Mouse (Mus musculus) lung, embryonic 15.5 days (tissue): ENCODE results near the gene Ppp4r1. TPM values are rescaled to one million over a fixed set of nuclear protein-coding genes. Genes with fewer than 3 reads are reported as not detected.

ENCODE experiments used
- ATAC-seq: fragments of 200-750 bp; cut with Nextera tagmentation; 2 replicates; pipeline ENCODE4 v1.8.0; 2017; ENCODE audit warnings: moderate number of reproducible peaks, borderline replicate concordance; ENCODE audit not compliant: low FRiP score, low TSS enrichment; ENCODE audit errors: extremely low read depth
- H3K27ac ChIP-seq: fragments of 300-500 bp; sonication (generic); 2 replicates; pipeline ENCODE4 v1.5.1; 2015; ENCODE audit warnings: moderate library complexity, mild to moderate bottlenecking, inconsistent platforms
- H3K27me3 ChIP-seq: fragments of 300-500 bp; sonication (generic); 2 replicates; pipeline ENCODE4 v1.6.1; 2015; ENCODE audit warnings: inconsistent platforms
- H3K36me3 ChIP-seq: fragments of 300-500 bp; sonication (generic); 2 replicates; pipeline ENCODE4 v1.6.1; 2015; ENCODE audit warnings: inconsistent platforms
- H3K4me1 ChIP-seq: fragments of 300-500 bp; sonication (generic); 2 replicates; pipeline ENCODE4 v1.6.1; 2015; ENCODE audit warnings: inconsistent platforms
- H3K4me2 ChIP-seq: fragments of 300-500 bp; sonication (generic); 2 replicates; pipeline ENCODE4 v1.6.1; 2015; ENCODE audit warnings: inconsistent platforms, mild to moderate bottlenecking, moderate library complexity
- H3K4me3 ChIP-seq: fragments of 300-500 bp; sonication (generic); 2 replicates; pipeline ENCODE4 v1.5.1; 2015; ENCODE audit warnings: mild to moderate bottlenecking, inconsistent platforms
- H3K9ac ChIP-seq: fragments of 300-500 bp; sonication (generic); 2 replicates; pipeline ENCODE4 v1.6.1; 2015; ENCODE audit warnings: inconsistent platforms
- H3K9me3 ChIP-seq: fragments of 300-500 bp; sonication (generic); 2 replicates; pipeline ENCODE4 v1.6.1; 2016; ENCODE audit warnings: inconsistent platforms
- WGBS: fragments of 180-500 bp; shearing (Covaris S2); methylation state at CpG from one replicate; pipeline ENCODE4 v1.1.7; 2015; 5-methylcytosine and 5-hydroxymethylcytosine counted together
- polyA plus RNA-seq: library from polyadenylated mRNA; unstranded; fragments of >200 nt; fragmentation: Nextera tagmentation; extraction: Ambion mirVana; gene quantifications from 2 replicates; pipeline ENCODE4 v1.2.1, GENCODE M21; 2015

Gene Ppp4r1
- polyA plus RNA-seq, 1 experiment from 2014 or later = 42.8 TPM

- Histone ChIP-seq H3K9me3 (no peaks in the 10 kb centered on the region), H3K36me3 (peaks cover 68% of the 10 kb centered on the region), H3K4me2 (no peak overlapping the region), H3K9ac (no peak overlapping the region), H3K27ac (no peak overlapping the region), H3K4me1 (no peaks in the 10 kb centered on the region), H3K4me3 (no peak overlapping the region), H3K27me3 (no peaks in the 10 kb centered on the region)
- ATAC-seq = no peak
- 75% methylated on average over 5 of the region's 5 CpGs for WGBS
Observed at GRCm38 (mm10) chr17:65820197-65820596, 37.8 kb downstream of the Ppp4r1 start.

GRCm38 (mm10) chr17:65822423-65822822 is 40.0 kb downstream of the Ppp4r1 start:
- no peak for ATAC-seq
- no peak overlapping the region for H3K4me2 ChIP-seq
- no peaks in the 10 kb centered on the region for H3K27me3 ChIP-seq
- 93% methylated on average over 5 of the region's 5 CpGs for WGBS
- no peaks in the 10 kb centered on the region for H3K4me1 ChIP-seq
- peaks cover 61% of the 10 kb centered on the region for H3K36me3 ChIP-seq
- no peak overlapping the region for H3K9ac ChIP-seq
- H3K27ac ChIP-seq = no peak overlapping the region
- H3K9me3 ChIP-seq = no peaks in the 10 kb centered on the region
- H3K4me3 ChIP-seq = no peak overlapping the region

GRCm38 (mm10) chr17:65824246-65824645 is 41.9 kb downstream of the Ppp4r1 start:
- Histone ChIP-seq H3K36me3 (peaks cover 63% of the 10 kb centered on the region), H3K4me3 (no peak overlapping the region), H3K9me3 (no peaks in the 10 kb centered on the region), H3K9ac (no peak overlapping the region), H3K27me3 (no peaks in the 10 kb centered on the region), H3K4me2 (no peak overlapping the region), H3K4me1 (no peaks in the 10 kb centered on the region), H3K27ac (no peak overlapping the region)
- ATAC-seq = no peak
- WGBS = 90% methylated on average over 10 of the region's 10 CpGs

GRCm38 (mm10) chr17:65826257-65826656 is 43.9 kb downstream of the Ppp4r1 start:
- H3K4me2 ChIP-seq = no peak overlapping the region
- no peak overlapping the region for H3K27ac ChIP-seq
- no peaks in the 10 kb centered on the region for H3K4me1 ChIP-seq
- no peak for ATAC-seq
- peaks cover 69% of the 10 kb centered on the region for H3K36me3 ChIP-seq
- H3K9ac ChIP-seq = no peak overlapping the region
- H3K9me3 ChIP-seq = no peaks in the 10 kb centered on the region
- no peak overlapping the region for H3K4me3 ChIP-seq
- H3K27me3 ChIP-seq = no peaks in the 10 kb centered on the region
- 72% methylated on average over 9 of the region's 9 CpGs for WGBS

- 89% methylated on average over 16 of the region's 16 CpGs for WGBS
- ATAC-seq = no peak
- Histone ChIP-seq H3K36me3 (peaks cover 70% of the 10 kb centered on the region), H3K27me3 (no peaks in the 10 kb centered on the region), H3K9ac (no peak overlapping the region), H3K4me2 (no peak overlapping the region), H3K4me3 (no peak overlapping the region), H3K9me3 (no peaks in the 10 kb centered on the region), H3K4me1 (no peaks in the 10 kb centered on the region), H3K27ac (no peak overlapping the region)
Observed at GRCm38 (mm10) chr17:65827119-65827840, 44.9 kb downstream of the Ppp4r1 start.

- H3K4me3 ChIP-seq = no peak overlapping the region
- no peaks in the 10 kb centered on the region for H3K27me3 ChIP-seq
- 86% methylated on average over 5 of the region's 5 CpGs for WGBS
- ATAC-seq = peak; percentile 29; the same call in 1 of the 2 replicates
- H3K9me3 ChIP-seq = no peaks in the 10 kb centered on the region
- H3K27ac ChIP-seq = no peak overlapping the region
- no peak overlapping the region for H3K4me2 ChIP-seq
- peaks cover 70% of the 10 kb centered on the region for H3K36me3 ChIP-seq
- no peak overlapping the region for H3K9ac ChIP-seq
- H3K4me1 ChIP-seq = no peaks in the 10 kb centered on the region
Observed at GRCm38 (mm10) chr17:65827904-65828303, 45.5 kb downstream of the Ppp4r1 start.

- peaks cover 75% of the 10 kb centered on the region for H3K36me3 ChIP-seq
- WGBS = 88% methylated on average over 11 of the region's 11 CpGs
- H3K4me3 ChIP-seq = no peak overlapping the region
- H3K9me3 ChIP-seq = no peaks in the 10 kb centered on the region
- no peak for ATAC-seq
- H3K4me2 ChIP-seq = no peak overlapping the region
- H3K27me3 ChIP-seq = no peaks in the 10 kb centered on the region
- H3K4me1 ChIP-seq = no peaks in the 10 kb centered on the region
- H3K27ac ChIP-seq = no peak overlapping the region
- no peak overlapping the region for H3K9ac ChIP-seq
Observed at GRCm38 (mm10) chr17:65828951-65829350, 46.6 kb downstream of the Ppp4r1 start.

- H3K4me3 ChIP-seq = no peak overlapping the region
- H3K9me3 ChIP-seq = no peaks in the 10 kb centered on the region
- H3K36me3 ChIP-seq = peaks cover 77% of the 10 kb centered on the region
- peak; percentile 41; the same call in 1 of the 2 replicates for ATAC-seq
- no peak overlapping the region for H3K9ac ChIP-seq
- no peaks in the 10 kb centered on the region for H3K4me1 ChIP-seq
- no peaks in the 10 kb centered on the region for H3K27me3 ChIP-seq
- no peak overlapping the region for H3K27ac ChIP-seq
- WGBS = 77% methylated on average over 13 of the region's 13 CpGs
- H3K4me2 ChIP-seq = no peak overlapping the region
Observed at GRCm38 (mm10) chr17:65830216-65830863, 48.0 kb downstream of the Ppp4r1 start.

- H3K4me2 ChIP-seq = no peak overlapping the region
- WGBS = 77% methylated on average over 3 of the region's 3 CpGs
- H3K4me3 ChIP-seq = no peak overlapping the region
- H3K9me3 ChIP-seq = no peaks in the 10 kb centered on the region
- no peak overlapping the region for H3K9ac ChIP-seq
- H3K27me3 ChIP-seq = no peaks in the 10 kb centered on the region
- H3K36me3 ChIP-seq = peaks cover 88% of the 10 kb centered on the region
- no peaks in the 10 kb centered on the region for H3K4me1 ChIP-seq
- no peak overlapping the region for H3K27ac ChIP-seq
- ATAC-seq = no peak
Observed at GRCm38 (mm10) chr17:65833891-65834290, 51.5 kb downstream of the Ppp4r1 start.

- H3K27me3 ChIP-seq = no peaks in the 10 kb centered on the region
- H3K27ac ChIP-seq = no peak overlapping the region
- H3K4me3 ChIP-seq = no peak overlapping the region
- 77% methylated on average over 3 of the region's 3 CpGs for WGBS
- no peak overlapping the region for H3K9ac ChIP-seq
- H3K4me1 ChIP-seq = no peaks in the 10 kb centered on the region
- H3K9me3 ChIP-seq = no peaks in the 10 kb centered on the region
- no peak for ATAC-seq
- H3K4me2 ChIP-seq = no peak overlapping the region
- peaks cover 91% of the 10 kb centered on the region for H3K36me3 ChIP-seq
Observed at GRCm38 (mm10) chr17:65836746-65837145, 54.4 kb downstream of the Ppp4r1 start.

- Histone ChIP-seq H3K27ac (peak overlapping the region; percentile 8; the same call in 1 of the 2 replicates), H3K36me3 (peaks cover 85% of the 10 kb centered on the region), H3K4me3 (no peak overlapping the region), H3K9me3 (no peaks in the 10 kb centered on the region), H3K4me2 (no peak overlapping the region), H3K4me1 (no peaks in the 10 kb centered on the region), H3K27me3 (no peaks in the 10 kb centered on the region), H3K9ac (no peak overlapping the region)
- WGBS = 64% methylated on average over 7 of the region's 7 CpGs
- ATAC-seq = no peak; the same call in 1 of the 2 replicates
Observed at GRCm38 (mm10) chr17:65839541-65840256, 57.3 kb downstream of the Ppp4r1 start.
